Mouse (Mus musculus) ES-Bruce4 (cell line): ENCODE results near the gene Gtpbp3. TPM values are rescaled to one million over a fixed set of nuclear protein-coding genes. Genes with fewer than 3 reads are reported as not detected.

Source experiments
- H3K27ac ChIP-seq: 2 replicates; pipeline ENCODE4 v1.5.1; 2012; ENCODE audit warnings: low read length, inconsistent platforms; ENCODE audit not compliant: insufficient read depth
- H3K27me3 ChIP-seq: 2 replicates; pipeline ENCODE4 v1.6.1; 2012; ENCODE audit warnings: mild to moderate bottlenecking, low read length, inconsistent platforms; ENCODE audit not compliant: control insufficient read depth, poor library complexity, insufficient read depth, severe bottlenecking
- H3K36me3 ChIP-seq: 2 replicates; pipeline ENCODE4 v1.6.1; 2012; ENCODE audit warnings: inconsistent platforms, mild to moderate bottlenecking, low read length, moderate library complexity; ENCODE audit not compliant: control insufficient read depth, poor library complexity, insufficient read depth, severe bottlenecking
- H3K4me1 ChIP-seq: one replicate; pipeline ENCODE4 v1.8.1; 2011; ENCODE audit warnings: low read length; ENCODE audit not compliant: control insufficient read depth, insufficient read depth
- H3K4me3 ChIP-seq: 2 replicates; pipeline ENCODE4 v1.5.1; 2011; ENCODE audit warnings: low read depth, mild to moderate bottlenecking, low read length
- H3K9ac ChIP-seq: 2 replicates; pipeline ENCODE4 v1.6.1; 2012; ENCODE audit warnings: low read depth, mild to moderate bottlenecking, inconsistent platforms; ENCODE audit not compliant: poor library complexity, severe bottlenecking
- H3K9me3 ChIP-seq: replicated peaks from 2 replicates; pipeline ENCODE4 v1.6.1; 2012; ENCODE audit warnings: mild to moderate bottlenecking, low read length, inconsistent platforms; ENCODE audit not compliant: control insufficient read depth, poor library complexity, insufficient read depth, severe bottlenecking
- CTCF ChIP-seq: IDR thresholded peaks from one replicate; pipeline ENCODE4 v1.8.1; 2011; ENCODE audit warnings: low read depth, low read length
- EP300 ChIP-seq: IDR thresholded peaks from 2 replicates; pipeline ENCODE4 v1.6.1; 2011; ENCODE audit warnings: low read depth, low read length; ENCODE audit not compliant: insufficient read depth
- POLR2A ChIP-seq: IDR thresholded peaks from one replicate; pipeline ENCODE4 v1.8.1; 2011; ENCODE audit warnings: low read length; ENCODE audit not compliant: insufficient read depth
- polyA plus RNA-seq: library from polyadenylated mRNA; stranded (reverse); fragments of >200 nt; gene quantifications from 2 replicates; pipeline ENCODE4 v1.2.4, GENCODE M21; 2011; ENCODE audit warnings: low read depth; ENCODE audit not compliant: missing spikeins, insufficient read depth, insufficient read length

Gene Gtpbp3
- polyA plus RNA-seq, 1 experiment: 16.3 TPM

- Histone ChIP-seq H3K27me3 (no peaks in the 10 kb centered on the region), H3K9ac (no peak overlapping the region), H3K4me1 (peaks cover 3% of the 10 kb centered on the region), H3K36me3 (no peaks in the 10 kb centered on the region), H3K9me3 (no peaks in the 10 kb centered on the region), H3K27ac (no peak overlapping the region), H3K4me3 (no peak overlapping the region)
- TF ChIP-seq POLR2A (no peak), EP300 (no peak), CTCF (no peak)
These were observed 18.1 kb downstream of the Gtpbp3 start for GRCm38 (mm10) chr8:71505979-71506378.

GRCm38 (mm10) chr8:71507589-71508104 lies 19.7 kb downstream of the Gtpbp3 start:
- H3K27ac ChIP-seq: no peak overlapping the region
- no peaks in the 10 kb centered on the region for H3K9me3 ChIP-seq
- peaks cover 3% of the 10 kb centered on the region for H3K4me1 ChIP-seq
- peak overlapping the region; percentile 66 for H3K9ac ChIP-seq
- H3K27me3 ChIP-seq: no peaks in the 10 kb centered on the region
- TF ChIP-seq POLR2A: peak; percentile 26
- no peak for TF ChIP-seq CTCF
- H3K36me3 ChIP-seq: no peaks in the 10 kb centered on the region
- H3K4me3 ChIP-seq: peak overlapping the region; percentile 80

GRCm38 (mm10) chr8:71509316-71509715 lies 21.4 kb downstream of the Gtpbp3 start:
- Histone ChIP-seq H3K9ac (no peak overlapping the region), H3K9me3 (no peaks in the 10 kb centered on the region), H3K27ac (no peak overlapping the region), H3K4me1 (peaks cover 4% of the 10 kb centered on the region), H3K36me3 (no peaks in the 10 kb centered on the region), H3K4me3 (no peak overlapping the region), H3K27me3 (no peaks in the 10 kb centered on the region)
- no peak for TF ChIP-seq POLR2A
- no peak for TF ChIP-seq EP300
- TF ChIP-seq CTCF: no peak

GRCm38 (mm10) chr8:71511644-71512043 lies 23.7 kb downstream of the Gtpbp3 start, which contains the start of gene Plvap:
Gene Plvap, minus strand, starts transcription at chr8:71511752.
- H3K4me1 ChIP-seq: peaks cover 2% of the 10 kb centered on the region
- H3K9me3 ChIP-seq: no peaks in the 10 kb centered on the region
- no peaks in the 10 kb centered on the region for H3K36me3 ChIP-seq
- TF ChIP-seq CTCF (no peak), POLR2A (no peak), EP300 (no peak)
- peak within 1 kb of the TSS; percentile 15; the same call in 1 of the 2 replicates for H3K9ac ChIP-seq
- H3K27ac ChIP-seq: no peak within 1 kb of the TSS
- no peaks in the 10 kb centered on the region for H3K27me3 ChIP-seq
- H3K4me3 ChIP-seq: peak within 1 kb of the TSS; percentile 40

GRCm38 (mm10) chr8:71513018-71513754 lies 25.3 kb downstream of the Gtpbp3 start:
- H3K4me3 ChIP-seq: no peak overlapping the region
- no peak overlapping the region; the same call in 1 of the 2 replicates for H3K9ac ChIP-seq
- no peaks in the 10 kb centered on the region for H3K27me3 ChIP-seq
- no peaks in the 10 kb centered on the region for H3K36me3 ChIP-seq
- TF ChIP-seq EP300 (no peak), POLR2A (no peak), CTCF (no peak)
- no peaks in the 10 kb centered on the region for H3K9me3 ChIP-seq
- H3K27ac ChIP-seq: no peak overlapping the region
- H3K4me1 ChIP-seq: peaks cover 4% of the 10 kb centered on the region

GRCm38 (mm10) chr8:71515043-71515442 lies 27.1 kb downstream of the Gtpbp3 start:
- peak; percentile 69 for TF ChIP-seq CTCF
- no peak for TF ChIP-seq EP300
- H3K27me3 ChIP-seq: no peaks in the 10 kb centered on the region
- H3K27ac ChIP-seq: no peak overlapping the region
- no peak overlapping the region for H3K4me3 ChIP-seq
- no peaks in the 10 kb centered on the region for H3K9me3 ChIP-seq
- H3K9ac ChIP-seq: no peak overlapping the region
- no peaks in the 10 kb centered on the region for H3K36me3 ChIP-seq
- H3K4me1 ChIP-seq: peaks cover 4% of the 10 kb centered on the region
